Mouse (Mus musculus) small intestine, adult 2 months (tissue): ENCODE data around the gene Nepro.

Experiments
- CTCF ChIP-seq: fragments of 200-500 bp; IDR thresholded peaks from 2 replicates; pipeline ENCODE4 v1.5.1; 2012; ENCODE audit warnings: low read depth, mild to moderate bottlenecking, control low read depth, inconsistent platforms, low read length, moderate library complexity, mixed read lengths; ENCODE audit not compliant: insufficient replicate concordance, insufficient read length; ENCODE audit errors: extremely low read depth
- POLR2A ChIP-seq: fragments of 200-500 bp; IDR thresholded peaks from 2 replicates; pipeline ENCODE4 v1.6.1; 2012; ENCODE audit warnings: low read depth, mild to moderate bottlenecking, control low read depth, inconsistent platforms, low read length, moderate library complexity

DNA sequence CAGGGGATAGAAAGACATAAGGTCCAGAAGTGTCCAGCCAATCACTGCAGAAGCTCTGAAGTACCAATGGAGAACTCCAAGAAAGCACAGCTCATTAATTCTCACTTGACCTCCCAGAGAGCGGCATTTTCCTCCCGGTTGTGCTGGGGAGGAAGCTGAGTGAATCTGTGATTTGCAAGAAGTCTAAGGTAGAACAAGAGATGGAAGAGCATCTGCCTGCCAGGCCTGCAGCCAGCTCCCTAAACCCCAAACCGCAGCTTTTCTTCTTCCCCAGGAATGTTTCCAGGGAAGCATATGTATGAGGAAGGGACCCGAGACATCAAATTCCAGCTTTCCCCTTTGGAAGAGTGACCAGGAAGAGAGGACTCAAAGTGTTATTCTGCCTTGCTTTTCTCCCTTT, 35.6 kb upstream of the Nepro start:
- no peak for TF ChIP-seq CTCF
- TF ChIP-seq POLR2A, result no peak
